3 mouse cellular contexts compared by ENCODE assay signal in genomic region chr1:102357911-102358310, GRCm38 (mm10).
DNase-seq lines count a peak whose midpoint lies in the region; TF ChIP-seq lines count a peak whose summit lies in the region.
"Not testable (repeated sequence)": the region's sequence is repeated elsewhere in the genome, so short reads cannot be mapped to it uniquely, and the experiment has no call there.

No protein-coding gene starts in this region.

- not testable (repeated sequence) for H3K9ac ChIP-seq in MEL (ENCODE audit: control insufficient read depth, low read depth, low read length, poor library complexity, severe bottlenecking)

- H3K9me3 ChIP-seq in MEL (replicated peaks; ENCODE audit: insufficient read depth, low read length), result not testable (repeated sequence)

- not testable (repeated sequence) for TF ChIP-seq CTCF in MEL (IDR thresholded peaks at IDR 0.05 in 2 of 3, conservative IDR thresholded peaks at IDR 0.05 in 1 of 3; ENCODE audit: control insufficient read depth in 1 of 3, insufficient read depth in 1 of 3, low read depth in 2 of 3, low read length in 3 of 3, poor library complexity in 1 of 3, severe bottlenecking in 1 of 3)

- H3K4me3 ChIP-seq in MEL (ENCODE audit: control insufficient read depth in 1 of 2, insufficient read depth in 1 of 2, low read depth in 2 of 2, low read length in 2 of 2), result not testable (repeated sequence)

- not testable (repeated sequence) for TF ChIP-seq RAD21 in MEL (IDR thresholded peaks at IDR 0.05; ENCODE audit: low read depth, low read length)

- H3K4me1 ChIP-seq in MEL (ENCODE audit: control insufficient read depth in 1 of 2, insufficient read depth in 2 of 2, low read length in 2 of 2), result not testable (repeated sequence)

- DNase-seq in 416B (ENCODE audit: low read depth) (peak; percentile 3), MEL (ENCODE audit: low read depth, low spot score) (peak; percentile 69), MEL-GATA-1-ER (ENCODE audit: extremely low read depth, low read depth) (peak; percentile 75)

- H3K36me3 ChIP-seq in MEL (ENCODE audit: control insufficient read depth in 1 of 2, insufficient read depth in 2 of 2, low read length in 2 of 2), result not testable (repeated sequence)

- TF ChIP-seq EP300 in MEL (IDR thresholded peaks at IDR 0.05; ENCODE audit: low read depth in 1 of 2, low read length in 2 of 2), result peak; percentile 25 to 48; a peak in 2 of 4 replicates

- not testable (repeated sequence) for H3K27ac ChIP-seq in MEL (ENCODE audit: control insufficient read depth, low read depth, low read length)

- not testable (repeated sequence) for TF ChIP-seq POLR2A in MEL (IDR thresholded peaks at IDR 0.05; ENCODE audit: control insufficient read depth in 1 of 2, insufficient read depth in 1 of 2, low read depth in 1 of 2, low read length in 2 of 2, poor library complexity in 1 of 2)

- H3K27me3 ChIP-seq in MEL (ENCODE audit: control insufficient read depth in 1 of 2, insufficient read depth in 2 of 2, low read length in 2 of 2), result not testable (repeated sequence)

- H3K79me2 ChIP-seq in MEL (ENCODE audit: control insufficient read depth, insufficient read depth, low read length, poor library complexity), result not testable (repeated sequence)

TF ChIP-seq in MEL, 35 proteins besides CTCF, POLR2A, EP300 and RAD21:
- TF ChIP-seq ETS1 (IDR thresholded peaks at IDR 0.05; ENCODE audit: low read depth, low read length), result 0 out of 2 replicates have a peak, but pooled peaks have one; percentile 13

Comparison
In these comparisons a context has a peak if more than half of its experiments do, and no peak if none do; other contexts are left out.
1. DNase-seq: peak in every context shown above with its lines; median percentile 75 in MEL-GATA-1-ER; 69 in MEL; 3 in 416B.